Mouse (Mus musculus): Measurements from ENCODE around the gene Rph3a. TPM values are rescaled to one million over a fixed set of nuclear protein-coding genes. Genes with fewer than 3 reads are reported as not detected.
"Not testable (repeated sequence)": the region's sequence is repeated elsewhere in the genome, so short reads cannot be mapped to it uniquely, and the experiment has no call there.

Gene Rph3a
- polyA plus RNA-seq, 1 experiment from 2014 or later = 0.06 TPM

GRCm38 (mm10) chr5:120937841-120938240 is 72.1 kb downstream of the Rph3a start:
- Histone ChIP-seq H3K4me2 (ENCODE audit: low read depth, low read length) (no peak overlapping the region), H3K27me3 (ENCODE audit: control insufficient read depth, insufficient read depth, low read length) (no peaks in the 10 kb centered on the region), H3K9ac (ENCODE audit: low read length) (no peak overlapping the region), H3K9me3 (replicated peaks; ENCODE audit: control insufficient read depth, low read length) (no peaks in the 10 kb centered on the region), H3K4me3 (replicated peaks; ENCODE audit: low read length) (no peak overlapping the region), H3K27ac (ENCODE audit: low read length) (no peak overlapping the region), H3K4me1 (ENCODE audit: control insufficient read depth, insufficient read depth, low read length) (no peaks in the 10 kb centered on the region), H3K36me3 (ENCODE audit: control insufficient read depth, insufficient read depth, low read length) (no peaks in the 10 kb centered on the region)
- ATAC-seq (ENCODE audit: insufficient read depth, low FRiP score) = no peak
- 68% methylated on average over 4 of the region's 4 CpGs for WGBS

DNA sequence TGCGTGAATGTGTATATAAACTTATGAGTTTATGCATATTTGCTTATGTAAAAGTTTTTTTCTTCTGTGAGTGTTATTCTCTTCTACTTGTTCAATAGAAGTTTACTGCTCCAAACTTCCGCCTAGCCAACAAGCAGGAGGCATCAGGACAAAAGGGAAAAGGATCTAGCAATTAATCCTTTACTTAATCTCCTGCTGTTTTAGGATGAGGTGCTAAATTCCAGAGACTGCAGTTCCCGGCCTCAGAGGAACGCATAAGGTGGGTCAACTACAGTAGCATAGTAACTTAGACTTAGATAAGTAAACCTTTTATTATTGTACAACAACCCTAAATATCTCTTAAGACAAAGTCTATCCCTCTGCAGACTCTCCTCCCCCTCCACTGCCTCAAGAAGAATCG is 75.9 kb downstream of the Rph3a start:
- Histone ChIP-seq H3K4me2 (ENCODE audit: low read depth, low read length) (no peak overlapping the region), H3K4me3 (replicated peaks; ENCODE audit: low read length) (no peak overlapping the region), H3K4me1 (ENCODE audit: control insufficient read depth, insufficient read depth, low read length) (no peaks in the 10 kb centered on the region), H3K27ac (ENCODE audit: low read length) (no peak overlapping the region), H3K27me3 (ENCODE audit: control insufficient read depth, insufficient read depth, low read length) (no peaks in the 10 kb centered on the region), H3K9ac (ENCODE audit: low read length) (no peak overlapping the region), H3K9me3 (replicated peaks; ENCODE audit: control insufficient read depth, low read length) (no peaks in the 10 kb centered on the region), H3K36me3 (ENCODE audit: control insufficient read depth, insufficient read depth, low read length) (no peaks in the 10 kb centered on the region)
- ATAC-seq (ENCODE audit: insufficient read depth, low FRiP score) = no peak
- WGBS = 20% methylated on average over 5 of the region's 5 CpGs

GRCm38 (mm10) chr5:120927036-120927435 is 82.9 kb downstream of the Rph3a start:
- ATAC-seq (ENCODE audit: insufficient read depth, low FRiP score) = peak; percentile 40; the same call in 1 of the 2 replicates
- H3K4me3 ChIP-seq (replicated peaks; ENCODE audit: low read length) = no peak overlapping the region
- no peak overlapping the region for H3K4me2 ChIP-seq (ENCODE audit: low read depth, low read length)
- H3K36me3 ChIP-seq (ENCODE audit: control insufficient read depth, insufficient read depth, low read length) = no peaks in the 10 kb centered on the region
- no peaks in the 10 kb centered on the region for H3K4me1 ChIP-seq (ENCODE audit: control insufficient read depth, insufficient read depth, low read length)
- WGBS = 6% methylated on average over 1 of the region's 1 CpGs
- no peaks in the 10 kb centered on the region for H3K9me3 ChIP-seq (replicated peaks; ENCODE audit: control insufficient read depth, low read length)
- H3K9ac ChIP-seq (ENCODE audit: low read length) = no peak overlapping the region
- no peak overlapping the region for H3K27ac ChIP-seq (ENCODE audit: low read length)
- no peaks in the 10 kb centered on the region for H3K27me3 ChIP-seq (ENCODE audit: control insufficient read depth, insufficient read depth, low read length)

DNA sequence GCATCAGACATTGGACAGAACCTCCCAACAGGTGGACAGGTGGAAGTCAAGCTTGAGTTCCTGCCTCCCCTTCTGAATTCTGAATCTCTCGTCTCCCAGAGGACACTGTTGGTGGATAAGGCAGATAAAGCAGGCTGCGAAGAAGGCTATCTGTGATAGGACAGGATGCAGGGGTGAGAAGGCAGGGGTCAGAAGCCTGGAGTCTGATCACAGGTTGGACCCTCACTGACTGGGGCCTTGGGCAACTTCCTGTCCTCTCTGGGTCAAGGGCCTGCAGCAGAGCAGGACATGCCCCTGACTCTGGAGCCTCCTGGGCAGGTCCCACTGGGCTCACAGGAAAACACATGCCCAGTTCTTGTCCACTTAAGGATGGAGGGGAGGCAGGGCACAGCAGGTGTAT is 83.6 kb downstream of the Rph3a start:
- H3K9ac ChIP-seq (ENCODE audit: low read length); H3K27me3 ChIP-seq (ENCODE audit: control insufficient read depth, insufficient read depth, low read length); H3K4me2 ChIP-seq (ENCODE audit: low read depth, low read length); H3K4me3 ChIP-seq (replicated peaks; ENCODE audit: low read length); H3K27ac ChIP-seq (ENCODE audit: low read length); H3K4me1 ChIP-seq (ENCODE audit: control insufficient read depth, insufficient read depth, low read length); H3K9me3 ChIP-seq (replicated peaks; ENCODE audit: control insufficient read depth, low read length); H3K36me3 ChIP-seq (ENCODE audit: control insufficient read depth, insufficient read depth, low read length); ATAC-seq (ENCODE audit: insufficient read depth, low FRiP score): not testable (repeated sequence)
- 57% methylated on average over 2 of the region's 2 CpGs for WGBS

GRCm38 (mm10) chr5:120924520-120924919 is 85.4 kb downstream of the Rph3a start:
- WGBS = 74% methylated on average over 4 of the region's 4 CpGs
- H3K9ac ChIP-seq (ENCODE audit: low read length); H3K27me3 ChIP-seq (ENCODE audit: control insufficient read depth, insufficient read depth, low read length); ATAC-seq (ENCODE audit: insufficient read depth, low FRiP score); H3K36me3 ChIP-seq (ENCODE audit: control insufficient read depth, insufficient read depth, low read length); H3K9me3 ChIP-seq (replicated peaks; ENCODE audit: control insufficient read depth, low read length); H3K4me2 ChIP-seq (ENCODE audit: low read depth, low read length); H3K4me3 ChIP-seq (replicated peaks; ENCODE audit: low read length); H3K4me1 ChIP-seq (ENCODE audit: control insufficient read depth, insufficient read depth, low read length); H3K27ac ChIP-seq (ENCODE audit: low read length): not testable (repeated sequence)

GRCm38 (mm10) chr5:120923969-120924368 is 85.9 kb downstream of the Rph3a start:
- Histone ChIP-seq H3K4me2 (ENCODE audit: low read depth, low read length) (no peak overlapping the region), H3K4me1 (ENCODE audit: control insufficient read depth, insufficient read depth, low read length) (no peaks in the 10 kb centered on the region), H3K27me3 (ENCODE audit: control insufficient read depth, insufficient read depth, low read length) (no peaks in the 10 kb centered on the region), H3K27ac (ENCODE audit: low read length) (no peak overlapping the region), H3K9ac (ENCODE audit: low read length) (no peak overlapping the region), H3K4me3 (replicated peaks; ENCODE audit: low read length) (no peak overlapping the region), H3K36me3 (ENCODE audit: control insufficient read depth, insufficient read depth, low read length) (no peaks in the 10 kb centered on the region), H3K9me3 (replicated peaks; ENCODE audit: control insufficient read depth, low read length) (no peaks in the 10 kb centered on the region)
- ATAC-seq (ENCODE audit: insufficient read depth, low FRiP score) = no peak
- WGBS = 54% methylated on average over 4 of the region's 4 CpGs

- Histone ChIP-seq H3K4me2 (ENCODE audit: low read depth, low read length) (no peak overlapping the region), H3K9me3 (replicated peaks; ENCODE audit: control insufficient read depth, low read length) (no peaks in the 10 kb centered on the region), H3K27me3 (ENCODE audit: control insufficient read depth, insufficient read depth, low read length) (no peaks in the 10 kb centered on the region), H3K4me3 (replicated peaks; ENCODE audit: low read length) (no peak overlapping the region), H3K4me1 (ENCODE audit: control insufficient read depth, insufficient read depth, low read length) (no peaks in the 10 kb centered on the region), H3K36me3 (ENCODE audit: control insufficient read depth, insufficient read depth, low read length) (no peaks in the 10 kb centered on the region), H3K27ac (ENCODE audit: low read length) (no peak overlapping the region), H3K9ac (ENCODE audit: low read length) (no peak overlapping the region)
- ATAC-seq (ENCODE audit: insufficient read depth, low FRiP score) = no peak
- 66% methylated on average over 3 of the region's 3 CpGs for WGBS
Observed at GRCm38 (mm10) chr5:120920296-120920695, 89.6 kb downstream of the Rph3a start.

DNA sequence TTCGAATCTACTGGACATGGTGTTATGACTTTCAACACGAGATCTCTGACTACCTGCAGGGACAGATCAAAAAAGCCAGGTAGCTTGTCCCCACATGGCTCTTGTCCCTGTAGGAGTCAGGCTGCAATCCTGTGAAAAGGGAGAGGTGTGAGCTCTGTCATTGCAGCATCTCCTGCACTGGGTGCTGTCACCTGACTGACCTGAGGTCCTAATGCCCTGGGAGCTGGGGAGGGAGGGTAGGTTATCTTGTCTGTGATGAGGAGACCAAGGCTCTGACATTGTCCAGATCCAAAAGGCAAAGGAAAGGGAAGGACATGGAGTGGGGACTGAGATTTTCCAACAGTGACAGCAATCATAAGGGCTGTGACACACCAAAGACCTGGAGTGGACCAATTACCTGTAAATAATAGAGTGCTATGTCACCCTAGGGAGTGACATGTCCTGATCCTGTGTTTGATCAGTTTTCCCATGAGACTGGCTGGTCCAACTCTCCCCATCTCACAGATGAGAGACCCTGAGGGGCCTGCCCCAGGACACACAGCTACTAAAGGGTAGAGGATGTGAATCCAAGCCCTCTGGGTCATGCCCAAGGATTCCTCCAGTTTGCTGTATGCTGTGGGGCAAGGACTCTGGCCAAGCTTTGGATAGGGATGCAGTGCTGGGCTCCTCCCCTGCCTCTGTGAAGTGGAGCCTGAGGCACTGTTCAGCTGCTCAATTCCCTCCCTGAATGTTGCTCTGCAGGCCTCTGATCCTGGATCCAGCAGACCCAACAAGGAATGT is 90.5 kb downstream of the Rph3a start:
- not testable (repeated sequence) for H3K4me3 ChIP-seq (replicated peaks; ENCODE audit: low read length); H3K4me1 ChIP-seq (ENCODE audit: control insufficient read depth, insufficient read depth, low read length); H3K4me2 ChIP-seq (ENCODE audit: low read depth, low read length); H3K9me3 ChIP-seq (replicated peaks; ENCODE audit: control insufficient read depth, low read length); ATAC-seq (ENCODE audit: insufficient read depth, low FRiP score); H3K36me3 ChIP-seq (ENCODE audit: control insufficient read depth, insufficient read depth, low read length); H3K27me3 ChIP-seq (ENCODE audit: control insufficient read depth, insufficient read depth, low read length); H3K27ac ChIP-seq (ENCODE audit: low read length); H3K9ac ChIP-seq (ENCODE audit: low read length)
- 58% methylated on average over 2 of the region's 2 CpGs for WGBS

DNA sequence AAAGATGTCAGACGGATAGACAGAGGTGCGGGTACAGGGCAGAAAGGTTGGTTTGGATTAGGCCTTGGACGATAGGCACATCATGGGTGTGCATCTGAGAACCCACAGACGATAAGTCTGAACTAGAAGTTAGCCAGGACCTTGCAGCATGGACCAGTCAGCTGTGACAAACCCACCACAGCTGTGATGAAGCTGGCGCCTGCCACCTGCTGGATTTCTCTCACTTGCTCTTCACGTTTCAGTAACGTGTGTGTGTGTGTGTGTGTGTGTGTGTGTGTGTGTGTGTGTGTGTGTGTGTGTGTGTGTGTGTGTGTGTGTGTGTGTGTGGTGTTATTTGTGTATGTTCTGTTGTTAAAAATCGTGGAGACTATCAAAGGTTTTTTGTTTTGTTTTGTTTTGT is 95.7 kb downstream of the Rph3a start, which contains the start of gene Oas1d:
Oas1d (plus strand) TSS at position 333 of the 400 bp plus-strand sequence.
- H3K4me1 ChIP-seq (ENCODE audit: control insufficient read depth, insufficient read depth, low read length); H3K4me3 ChIP-seq (replicated peaks; ENCODE audit: low read length); H3K4me2 ChIP-seq (ENCODE audit: low read depth, low read length); H3K9ac ChIP-seq (ENCODE audit: low read length); H3K9me3 ChIP-seq (replicated peaks; ENCODE audit: control insufficient read depth, low read length); H3K36me3 ChIP-seq (ENCODE audit: control insufficient read depth, insufficient read depth, low read length); H3K27me3 ChIP-seq (ENCODE audit: control insufficient read depth, insufficient read depth, low read length); ATAC-seq (ENCODE audit: insufficient read depth, low FRiP score); H3K27ac ChIP-seq (ENCODE audit: low read length): not testable (repeated sequence)
- WGBS = 43% methylated on average over 8 of the region's 8 CpGs
